Mouse (Mus musculus): ENCODE data around the gene Zfp101. TPM values are rescaled to one million over a fixed set of nuclear protein-coding genes. Genes with fewer than 3 reads are reported as not detected.

Zfp101 gene
- 10.9 and 11.1 TPM in 2 replicates for polyA plus RNA-seq (2015; fragmentation: Nextera tagmentation; extraction: Ambion mirVana)

- Histone ChIP-seq H3K27me3 (replicated peaks; ENCODE audit: control insufficient read depth, insufficient read depth, low read length) (no peaks in the 10 kb centered on the region), H3K9ac (ENCODE audit: low read depth, low read length) (peak within 1 kb of the TSS; percentile 73), H3K36me3 (ENCODE audit: control insufficient read depth, insufficient read depth, low read length) (no peaks in the 10 kb centered on the region), H3K9me3 (ENCODE audit: control insufficient read depth, low read length) (no peaks in the 10 kb centered on the region), H3K4me2 (ENCODE audit: low read length) (peak within 1 kb of the TSS; percentile 70), H3K4me1 (ENCODE audit: control insufficient read depth, insufficient read depth, low read depth, low read length) (peaks cover 7% of the 10 kb centered on the region), H3K27ac (ENCODE audit: low read depth, low read length) (peak within 1 kb of the TSS; percentile 83), H3K4me3 (ENCODE audit: low read length) (peak within 1 kb of the TSS; percentile 92)
- WGBS: under 1% methylated on average over 44 of the region's 44 CpGs
- peak; percentile 100 for ATAC-seq
These were observed at the start of gene Zfp101 for GRCm38 (mm10) chr17:33394182-33395034. TSS of gene Zfp101 (minus strand) at chr17:33394641.

- H3K4me1 ChIP-seq (ENCODE audit: control insufficient read depth, insufficient read depth, low read depth, low read length): no peaks in the 10 kb centered on the region
- no peak for ATAC-seq
These were observed 46.7 kb upstream of the Zfp101 start for GRCm38 (mm10) chr17:33441159-33441558.

GRCm38 (mm10) chr17:33439922-33440321 is 45.5 kb upstream of the Zfp101 start:
- Histone ChIP-seq H3K9me3 (ENCODE audit: control insufficient read depth, low read length) (no peaks in the 10 kb centered on the region), H3K4me2 (ENCODE audit: low read length) (no peak overlapping the region), H3K27ac (ENCODE audit: low read depth, low read length) (no peak overlapping the region), H3K27me3 (replicated peaks; ENCODE audit: control insufficient read depth, insufficient read depth, low read length) (no peaks in the 10 kb centered on the region), H3K4me1 (ENCODE audit: control insufficient read depth, insufficient read depth, low read depth, low read length) (no peaks in the 10 kb centered on the region), H3K9ac (ENCODE audit: low read depth, low read length) (no peak overlapping the region), H3K4me3 (ENCODE audit: low read length) (no peak overlapping the region), H3K36me3 (ENCODE audit: control insufficient read depth, insufficient read depth, low read length) (no peaks in the 10 kb centered on the region)
- ATAC-seq: no peak
- 86% methylated on average over 5 of the region's 5 CpGs for WGBS

More at GRCm38 (mm10) chr17:33441159-33441558, 46.7 kb upstream of the Zfp101 start:
- no peaks in the 10 kb centered on the region for H3K36me3 ChIP-seq (ENCODE audit: control insufficient read depth, insufficient read depth, low read length)
- H3K27ac ChIP-seq (ENCODE audit: low read depth, low read length): no peak overlapping the region
- no peak overlapping the region for H3K4me2 ChIP-seq (ENCODE audit: low read length)
- H3K4me3 ChIP-seq (ENCODE audit: low read length): no peak overlapping the region
- H3K9me3 ChIP-seq (ENCODE audit: control insufficient read depth, low read length): no peaks in the 10 kb centered on the region
- no peak overlapping the region for H3K9ac ChIP-seq (ENCODE audit: low read depth, low read length)
- H3K27me3 ChIP-seq (replicated peaks; ENCODE audit: control insufficient read depth, insufficient read depth, low read length): no peaks in the 10 kb centered on the region

- Histone ChIP-seq H3K9me3 (ENCODE audit: control insufficient read depth, low read length) (no peaks in the 10 kb centered on the region), H3K9ac (ENCODE audit: low read depth, low read length) (no peak overlapping the region), H3K27ac (ENCODE audit: low read depth, low read length) (no peak overlapping the region), H3K36me3 (ENCODE audit: control insufficient read depth, insufficient read depth, low read length) (no peaks in the 10 kb centered on the region), H3K4me2 (ENCODE audit: low read length) (no peak overlapping the region), H3K27me3 (replicated peaks; ENCODE audit: control insufficient read depth, insufficient read depth, low read length) (no peaks in the 10 kb centered on the region), H3K4me1 (ENCODE audit: control insufficient read depth, insufficient read depth, low read depth, low read length) (no peaks in the 10 kb centered on the region), H3K4me3 (ENCODE audit: low read length) (no peak overlapping the region)
- no peak for ATAC-seq
- 57% methylated on average over 1 of the region's 1 CpGs for WGBS
These were observed 44.7 kb upstream of the Zfp101 start for GRCm38 (mm10) chr17:33439148-33439547.

GRCm38 (mm10) chr17:33432019-33432946 is 37.8 kb upstream of the Zfp101 start, which contains the start of gene Actl9:
TSS of gene Actl9 (plus strand) at chr17:33432896.
- ATAC-seq: no peak
- Histone ChIP-seq H3K36me3 (ENCODE audit: control insufficient read depth, insufficient read depth, low read length) (no peaks in the 10 kb centered on the region), H3K9ac (ENCODE audit: low read depth, low read length) (no peak within 1 kb of the TSS), H3K27ac (ENCODE audit: low read depth, low read length) (no peak within 1 kb of the TSS), H3K27me3 (replicated peaks; ENCODE audit: control insufficient read depth, insufficient read depth, low read length) (no peaks in the 10 kb centered on the region), H3K9me3 (ENCODE audit: control insufficient read depth, low read length) (no peaks in the 10 kb centered on the region), H3K4me1 (ENCODE audit: control insufficient read depth, insufficient read depth, low read depth, low read length) (no peaks in the 10 kb centered on the region), H3K4me2 (ENCODE audit: low read length) (no peak within 1 kb of the TSS), H3K4me3 (ENCODE audit: low read length) (no peak within 1 kb of the TSS)
- 89% methylated on average over 3 of the region's 3 CpGs for WGBS

GRCm38 (mm10) chr17:33392271-33392670 is 2.2 kb downstream of the Zfp101 start:
- H3K9me3 ChIP-seq (ENCODE audit: control insufficient read depth, low read length): no peaks in the 10 kb centered on the region
- no peak overlapping the region for H3K4me2 ChIP-seq (ENCODE audit: low read length)
- 96% methylated on average over 5 of the region's 5 CpGs for WGBS
- ATAC-seq: no peak
- H3K9ac ChIP-seq (ENCODE audit: low read depth, low read length): no peak overlapping the region
- H3K27me3 ChIP-seq (replicated peaks; ENCODE audit: control insufficient read depth, insufficient read depth, low read length): no peaks in the 10 kb centered on the region
- no peak overlapping the region for H3K27ac ChIP-seq (ENCODE audit: low read depth, low read length)
- no peaks in the 10 kb centered on the region for H3K36me3 ChIP-seq (ENCODE audit: control insufficient read depth, insufficient read depth, low read length)
- no peak overlapping the region for H3K4me3 ChIP-seq (ENCODE audit: low read length)
- H3K4me1 ChIP-seq (ENCODE audit: control insufficient read depth, insufficient read depth, low read depth, low read length): peaks cover 7% of the 10 kb centered on the region

- Histone ChIP-seq H3K4me1 (ENCODE audit: control insufficient read depth, insufficient read depth, low read depth, low read length) (no peaks in the 10 kb centered on the region), H3K4me3 (ENCODE audit: low read length) (no peak overlapping the region), H3K27ac (ENCODE audit: low read depth, low read length) (no peak overlapping the region), H3K27me3 (replicated peaks; ENCODE audit: control insufficient read depth, insufficient read depth, low read length) (no peaks in the 10 kb centered on the region), H3K9me3 (ENCODE audit: control insufficient read depth, low read length) (no peaks in the 10 kb centered on the region), H3K9ac (ENCODE audit: low read depth, low read length) (no peak overlapping the region), H3K4me2 (ENCODE audit: low read length) (no peak overlapping the region), H3K36me3 (ENCODE audit: control insufficient read depth, insufficient read depth, low read length) (peaks cover 39% of the 10 kb centered on the region)
- ATAC-seq: no peak
These were observed 8.7 kb downstream of the Zfp101 start for GRCm38 (mm10) chr17:33385705-33386104.

GRCm38 (mm10) chr17:33372795-33373194 is 21.6 kb downstream of the Zfp101 start:
- H3K4me1 ChIP-seq (ENCODE audit: control insufficient read depth, insufficient read depth, low read depth, low read length): no peaks in the 10 kb centered on the region
- no peak for ATAC-seq
- H3K27me3 ChIP-seq (replicated peaks; ENCODE audit: control insufficient read depth, insufficient read depth, low read length): no peaks in the 10 kb centered on the region
- H3K4me3 ChIP-seq (ENCODE audit: low read length): no peak overlapping the region
- H3K27ac ChIP-seq (ENCODE audit: low read depth, low read length): no peak overlapping the region
- no peak overlapping the region for H3K9ac ChIP-seq (ENCODE audit: low read depth, low read length)
- H3K36me3 ChIP-seq (ENCODE audit: control insufficient read depth, insufficient read depth, low read length): no peaks in the 10 kb centered on the region
- H3K4me2 ChIP-seq (ENCODE audit: low read length): no peak overlapping the region
- WGBS: 88% methylated on average over 3 of the region's 3 CpGs
- 0 out of 2 replicates have a peak, but pooled peaks cover 4% of the 10 kb centered on the region for H3K9me3 ChIP-seq (ENCODE audit: control insufficient read depth, low read length)

Data from hindbrain, embryonic 16.5 days (tissue).